Mouse (Mus musculus): ENCODE measurements around the gene Ebf1. TPM values are rescaled to one million over a fixed set of nuclear protein-coding genes. Genes with fewer than 3 reads are reported as not detected.

Gene Ebf1
- polyA plus RNA-seq, 1 experiment from 2014 or later, result 21.3 TPM

DNA sequence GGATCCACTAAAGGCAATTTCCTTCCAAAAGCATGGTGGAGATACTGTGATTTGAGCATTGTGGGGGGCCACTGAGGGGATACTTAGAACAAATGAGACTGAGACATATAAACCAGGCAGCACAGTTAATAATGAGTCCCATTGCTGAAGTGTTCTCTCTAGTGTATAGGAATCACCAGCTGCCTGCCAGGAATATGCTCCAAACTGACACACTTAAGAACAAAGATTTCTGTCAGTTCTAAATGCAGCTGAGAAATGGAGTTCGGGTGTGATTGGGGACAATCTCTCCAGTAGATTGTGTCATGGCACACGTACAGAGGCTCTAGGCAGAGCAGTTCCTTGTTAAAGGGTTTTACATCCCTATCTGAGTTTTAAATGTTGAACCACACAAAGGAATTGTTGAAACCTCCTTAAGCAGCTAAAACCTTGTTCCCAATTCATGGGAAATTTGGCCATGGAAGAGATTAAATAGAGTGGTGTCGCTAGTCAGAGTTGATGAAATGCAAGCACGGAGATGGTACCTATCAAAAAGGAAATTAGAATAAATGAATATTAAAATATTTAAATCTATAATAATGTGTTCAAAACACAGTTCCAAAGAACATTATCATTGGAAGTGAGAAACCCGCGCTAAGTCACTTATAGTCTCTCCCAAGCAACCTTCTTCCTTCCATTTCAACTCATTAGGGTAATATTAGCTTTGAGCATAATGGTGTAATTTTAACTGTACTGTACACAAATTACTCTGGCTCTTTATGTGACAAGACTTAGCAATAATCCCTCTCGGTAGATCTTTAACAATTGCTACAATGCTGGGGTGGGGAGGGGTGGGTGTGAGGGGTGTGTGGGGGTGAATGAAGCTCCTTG, 438.9 kb downstream of the Ebf1 start:
- no peaks in the 10 kb centered on the region for H3K36me3 ChIP-seq (ENCODE audit: control insufficient read depth, insufficient read depth, low read length)
- no peak overlapping the region for H3K4me2 ChIP-seq (ENCODE audit: low read depth, low read length, severe bottlenecking)
- no peak overlapping the region for H3K27ac ChIP-seq (ENCODE audit: low read depth, low read length)
- H3K4me1 ChIP-seq (replicated peaks; ENCODE audit: control insufficient read depth, insufficient read depth, low read length), result no peaks in the 10 kb centered on the region
- H3K9ac ChIP-seq (ENCODE audit: low read length), result no peak overlapping the region
- ATAC-seq (replicated peaks; ENCODE audit: low FRiP score) (no peak), DNase-seq (ENCODE audit: low spot score) (no peak)
- no peaks in the 10 kb centered on the region for H3K27me3 ChIP-seq (ENCODE audit: control insufficient read depth, insufficient read depth, low read length)
- no peaks in the 10 kb centered on the region for H3K9me3 ChIP-seq (ENCODE audit: control insufficient read depth, low read length)
- H3K4me3 ChIP-seq (ENCODE audit: low read depth, low read length), result no peak overlapping the region
- 77% methylated on average over 7 of the region's 7 CpGs for WGBS

Other genes starting within 250 kb of the Ebf1 start
- not detected in 2 replicates for gene Il12b, start 217.3 kb upstream of the Ebf1 start, polyA plus RNA-seq (2014; fragmentation: Nextera tagmentation; extraction: Ambion mirVana)
- gene Ublcp1, start 146.8 kb upstream of the Ebf1 start, polyA plus RNA-seq (2014; fragmentation: Nextera tagmentation; extraction: Ambion mirVana), result 66.0 and 68.3 TPM in 2 replicates
- gene Rnf145, start 98.4 kb upstream of the Ebf1 start, polyA plus RNA-seq (2014; fragmentation: Nextera tagmentation; extraction: Ambion mirVana), result 123 and 124 TPM in 2 replicates

All from forebrain, embryonic 11.5 days (tissue).